Mouse (Mus musculus): ENCODE measurements around the gene Lcn5. TPM values are rescaled to one million over a fixed set of nuclear protein-coding genes. Genes with fewer than 3 reads are reported as not detected.

Lcn5 gene
- polyA plus RNA-seq (2015; fragmentation: Illumina TruSeq; extraction: RNeasy Lipid Tissue Mini Kit (QIAGEN cat#74804); ENCODE audit: insufficient read depth, low read depth, low replicate concordance): not detected

DNA sequence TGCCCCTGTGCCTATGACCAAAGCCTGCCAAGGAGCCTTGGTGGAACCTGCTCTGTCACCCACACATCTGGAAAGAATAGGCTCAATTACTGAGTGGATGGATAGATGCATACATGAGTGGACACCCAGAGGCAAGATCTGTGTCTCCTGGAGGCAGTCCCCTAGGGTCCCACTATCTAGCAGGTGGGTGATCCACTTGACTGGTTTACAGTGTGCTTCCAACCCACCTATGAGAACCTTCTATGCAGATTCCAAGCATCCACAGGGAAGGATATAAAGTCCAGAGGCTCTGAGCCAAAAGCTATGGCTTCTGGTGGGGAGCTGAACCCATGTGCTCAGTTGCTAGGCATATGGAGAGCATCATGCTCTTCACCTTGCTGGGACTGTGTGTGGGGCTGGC lies at the start of gene Lcn5:
Gene Lcn5 (plus strand): TSS at position 301 of the 400 bp plus-strand sequence.

DNA sequence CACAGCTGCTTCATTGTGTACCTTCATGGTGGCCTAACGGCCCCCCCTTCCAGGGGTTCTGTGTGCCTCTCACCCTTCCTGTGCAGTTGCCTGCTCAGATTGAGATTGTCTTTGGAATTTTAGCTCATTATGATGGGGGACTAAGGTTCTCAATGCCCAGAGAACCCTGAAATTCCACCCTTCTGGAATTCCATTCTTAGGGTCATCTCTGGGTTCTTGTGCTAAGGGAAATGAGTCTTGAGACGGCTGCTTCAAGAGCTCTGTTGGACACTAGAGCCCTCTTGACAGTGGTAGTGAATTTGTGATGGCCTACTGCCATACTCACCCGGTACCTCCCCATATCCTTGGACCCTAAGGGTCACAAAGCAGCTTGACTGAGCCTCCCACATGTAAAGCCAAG lies 40.2 kb upstream of the Lcn5 start, which contains the start of gene Ccdc183:
Gene Ccdc183 (minus strand): TSS at position 101 of the 400 bp plus-strand sequence.

DNA sequence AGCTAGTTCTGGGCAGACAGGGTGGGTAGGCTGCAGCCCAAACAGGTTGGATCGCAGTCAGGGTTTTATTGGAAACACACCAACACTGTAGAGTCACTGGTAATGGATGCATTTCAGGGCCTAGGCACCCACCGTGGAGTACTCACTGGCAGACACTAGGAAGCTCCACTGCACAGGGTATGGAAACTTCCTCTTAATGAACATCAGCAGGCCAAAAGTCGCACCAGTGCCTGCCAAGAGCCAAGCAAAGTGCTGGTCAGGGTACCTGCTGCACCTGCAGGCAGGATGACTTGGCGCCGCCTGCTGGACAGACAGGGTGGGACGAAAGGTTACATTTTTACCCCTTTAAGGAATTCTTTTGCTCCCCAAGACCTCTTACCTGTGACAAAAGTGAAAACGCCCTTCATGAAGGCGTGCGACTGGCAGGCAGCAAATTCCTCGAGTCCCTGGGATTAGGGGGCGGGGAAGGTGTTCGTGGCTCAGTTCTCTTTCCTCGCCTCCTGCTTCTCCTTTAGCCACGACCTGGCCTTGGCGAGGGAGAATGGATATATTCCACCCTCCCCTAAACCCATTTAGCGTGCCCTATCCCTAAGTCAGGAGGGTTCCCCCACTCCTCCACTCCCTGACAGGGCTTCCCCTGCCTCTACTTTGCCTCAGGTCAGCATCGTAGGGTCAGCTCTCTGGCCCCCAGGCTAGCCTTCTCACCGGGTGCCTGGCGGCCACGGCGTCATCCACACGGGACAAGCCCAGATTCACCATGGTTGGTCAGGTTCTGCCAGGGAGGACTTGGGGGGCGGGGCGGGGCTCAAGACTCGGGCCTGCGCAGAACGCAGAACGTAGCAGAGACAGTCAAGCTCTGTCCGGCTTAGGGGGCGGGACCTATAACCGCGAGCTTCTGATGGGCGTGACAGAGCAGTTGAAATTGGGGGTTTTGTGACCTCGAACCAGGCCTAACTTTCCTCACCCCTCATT lies 36.2 kb upstream of the Lcn5 start, which contains the start of gene Tmem141:
Gene Tmem141 (minus strand): TSS at position 777 of the 972 bp plus-strand sequence.

DNA sequence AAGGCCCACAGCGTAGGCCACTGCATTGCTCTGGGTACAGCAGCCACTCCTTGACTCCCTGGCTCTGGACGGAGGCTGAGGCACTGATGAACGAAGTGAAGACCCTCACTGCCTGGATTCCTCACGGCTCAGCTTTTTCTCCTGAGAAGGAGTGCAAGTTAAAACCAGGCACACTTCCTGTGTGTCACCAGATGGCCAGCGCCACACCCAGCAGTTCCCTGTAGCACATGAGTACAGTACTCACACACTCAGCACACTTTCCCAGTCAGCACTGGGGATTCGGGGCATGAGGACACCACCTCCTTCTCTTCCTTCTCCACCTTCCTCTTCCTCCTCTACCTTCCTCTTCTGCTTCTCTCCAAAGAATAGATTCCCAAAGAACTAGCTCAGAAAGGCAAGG lies 29.9 kb upstream of the Lcn5 start, which contains the start of gene Fcna:
Gene Fcna (minus strand): TSS at position 220 of the 400 bp plus-strand sequence.

DNA sequence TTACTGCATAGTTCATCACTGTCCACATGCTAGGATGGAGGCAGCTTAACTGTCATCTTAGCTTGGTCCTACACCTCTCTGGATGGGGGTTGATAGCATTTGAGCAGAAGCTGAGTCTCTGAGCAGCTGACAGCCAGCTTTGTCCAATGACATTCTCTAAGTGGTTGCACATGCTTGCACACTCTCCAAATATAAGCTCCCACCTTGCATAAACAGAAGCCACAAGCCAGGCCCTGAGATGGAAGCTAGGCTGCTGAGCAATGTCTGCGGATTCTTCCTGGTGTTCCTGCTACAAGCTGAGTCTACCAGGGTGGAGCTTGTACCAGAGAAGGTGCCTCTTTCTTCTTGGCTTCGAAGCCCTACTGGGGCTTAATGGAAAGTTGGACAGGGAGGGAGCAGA lies 4.8 kb upstream of the Lcn5 start, which contains the start of gene Lcn8:
Gene Lcn8 (plus strand): TSS at position 219 of the 400 bp plus-strand sequence.

DNA sequence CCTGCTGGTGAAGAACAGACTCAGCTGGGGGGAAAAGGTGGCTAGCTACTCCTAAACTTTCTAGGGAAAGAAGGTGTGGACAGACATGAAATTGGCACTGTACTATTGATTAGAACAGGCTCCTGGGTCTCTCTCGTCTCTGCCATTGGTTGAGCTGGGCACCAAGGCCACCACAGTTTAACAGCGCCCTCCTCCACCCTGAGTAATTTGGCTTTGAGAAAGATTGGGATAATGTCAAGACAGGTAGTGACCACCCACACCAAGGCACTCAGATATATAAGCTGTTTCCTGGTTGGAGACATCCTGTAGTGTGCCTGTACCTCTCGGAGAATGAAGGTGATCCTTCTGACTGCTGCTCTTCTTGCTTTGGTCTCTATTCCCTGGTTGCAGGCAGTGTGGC lies 18.7 kb downstream of the Lcn5 start, which contains the start of gene Lcn6:
Gene Lcn6 (plus strand): TSS at position 301 of the 400 bp plus-strand sequence.

DNA sequence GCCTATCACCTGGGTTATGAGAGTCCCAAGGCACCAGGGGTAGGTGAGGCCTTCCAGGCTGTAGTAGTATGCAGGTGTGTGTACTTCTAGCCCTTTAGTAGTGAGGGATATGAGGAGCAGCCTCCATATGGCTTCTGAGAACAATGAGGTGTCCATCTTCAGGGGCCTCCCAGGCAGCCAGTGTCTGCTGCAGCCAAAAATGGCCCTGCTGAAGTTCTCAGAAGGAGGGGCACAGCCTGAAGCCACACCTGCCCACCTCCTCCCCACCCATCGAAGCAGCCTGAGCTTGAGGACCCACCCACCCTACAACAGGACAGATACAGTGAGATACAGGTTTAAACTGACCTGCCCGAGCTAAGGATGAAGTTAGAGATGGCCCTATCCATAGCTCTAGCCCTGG lies 24.7 kb downstream of the Lcn5 start, which contains the start of gene Lcn10:
Gene Lcn10 (plus strand): TSS at position 301 of the 400 bp plus-strand sequence.

DNA sequence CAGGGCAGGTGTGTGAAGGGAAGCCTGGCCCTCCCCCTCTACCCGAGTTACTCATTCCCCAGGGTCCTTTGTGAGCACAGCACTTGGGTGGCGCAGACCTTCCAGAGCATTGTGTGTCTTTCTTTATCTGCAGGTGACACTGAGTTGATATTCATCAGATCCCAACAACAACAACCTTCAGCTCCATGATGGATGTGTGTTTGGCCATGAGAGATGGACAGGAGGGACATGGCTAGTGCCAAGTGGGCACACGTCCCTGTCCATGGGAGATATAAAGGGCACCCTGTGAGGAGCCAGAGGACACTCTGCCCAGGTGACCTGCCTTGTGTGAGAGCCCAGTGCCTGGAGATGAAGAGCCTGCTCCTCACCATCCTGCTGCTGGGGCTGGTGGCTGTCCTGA lies 42.0 kb downstream of the Lcn5 start, which contains the start of gene Obp2a:
Gene Obp2a (plus strand): TSS at position 301 of the 400 bp plus-strand sequence.

DNA sequence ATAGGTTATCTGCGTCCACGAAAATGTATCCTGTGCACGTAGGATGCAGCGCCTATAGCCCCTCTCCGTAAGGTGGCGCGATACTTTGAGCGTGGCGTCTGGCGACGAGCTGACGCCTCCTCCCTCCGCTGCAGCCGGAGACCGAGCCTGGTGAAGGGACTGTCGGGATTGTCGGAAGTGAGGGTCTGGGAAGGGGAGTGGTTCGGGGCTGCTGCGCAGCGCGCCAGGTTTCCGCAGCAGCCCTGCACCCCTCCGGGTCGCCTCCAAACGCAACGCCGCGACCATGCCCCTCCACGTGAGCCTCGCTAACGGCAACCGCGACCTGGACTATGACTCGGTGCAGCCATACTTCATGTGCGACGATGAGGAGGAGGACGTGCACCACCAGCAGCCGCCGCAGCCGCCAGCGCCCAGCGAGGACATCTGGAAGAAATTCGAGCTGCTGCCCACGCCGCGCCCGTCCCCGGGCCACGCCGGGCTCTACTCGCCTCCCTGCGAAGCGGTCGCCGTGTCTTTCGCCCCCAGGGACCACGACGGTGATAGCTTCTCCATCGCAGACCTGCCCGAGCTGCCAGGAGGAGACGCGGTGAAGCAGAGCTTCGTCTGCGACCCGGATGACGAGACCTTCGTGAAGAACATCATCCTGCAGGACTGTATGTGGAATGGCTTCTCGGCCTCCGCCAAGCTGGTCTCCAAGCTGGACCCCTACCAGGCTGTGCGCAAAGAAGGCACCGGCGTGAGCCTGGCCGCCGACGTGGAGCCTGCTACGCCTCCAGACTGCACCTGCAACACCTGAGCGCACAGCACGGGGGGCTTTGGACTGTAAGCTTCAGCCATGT lies 49.1 kb downstream of the Lcn5 start, which contains the start of gene Bmyc:
Gene Bmyc (plus strand): TSS at position 97 of the 839 bp plus-strand sequence.

Other genes starting within 250 kb of the Lcn5 start
- gene Fut7, start 234.7 kb upstream of the Lcn5 start, polyA plus RNA-seq (2015; fragmentation: Illumina TruSeq; extraction: RNeasy Lipid Tissue Mini Kit (QIAGEN cat#74804); ENCODE audit: insufficient read depth, low read depth, low replicate concordance): not detected
- gene Abca2, start 229.2 kb upstream of the Lcn5 start, polyA plus RNA-seq (2015; fragmentation: Illumina TruSeq; extraction: RNeasy Lipid Tissue Mini Kit (QIAGEN cat#74804); ENCODE audit: insufficient read depth, low read depth, low replicate concordance): 12.8 TPM
- gene Clic3, start 201.1 kb upstream of the Lcn5 start, polyA plus RNA-seq (2015; fragmentation: Illumina TruSeq; extraction: RNeasy Lipid Tissue Mini Kit (QIAGEN cat#74804); ENCODE audit: insufficient read depth, low read depth, low replicate concordance): not detected
- gene Paxx, start 196.9 kb upstream of the Lcn5 start, polyA plus RNA-seq (2015; fragmentation: Illumina TruSeq; extraction: RNeasy Lipid Tissue Mini Kit (QIAGEN cat#74804); ENCODE audit: insufficient read depth, low read depth, low replicate concordance): 43.3 TPM
- 2.9 TPM for gene Ptgds, start 187.9 kb upstream of the Lcn5 start, polyA plus RNA-seq (2015; fragmentation: Illumina TruSeq; extraction: RNeasy Lipid Tissue Mini Kit (QIAGEN cat#74804); ENCODE audit: insufficient read depth, low read depth, low replicate concordance)
- gene Lcn12, start 164.0 kb upstream of the Lcn5 start, polyA plus RNA-seq (2015; fragmentation: Illumina TruSeq; extraction: RNeasy Lipid Tissue Mini Kit (QIAGEN cat#74804); ENCODE audit: insufficient read depth, low read depth, low replicate concordance): not detected
- gene Fbxw5, start 157.2 kb upstream of the Lcn5 start, polyA plus RNA-seq (2015; fragmentation: Illumina TruSeq; extraction: RNeasy Lipid Tissue Mini Kit (QIAGEN cat#74804); ENCODE audit: insufficient read depth, low read depth, low replicate concordance): 26.2 TPM
- gene C8g, start 156.2 kb upstream of the Lcn5 start, polyA plus RNA-seq (2015; fragmentation: Illumina TruSeq; extraction: RNeasy Lipid Tissue Mini Kit (QIAGEN cat#74804); ENCODE audit: insufficient read depth, low read depth, low replicate concordance): 1.0 TPM
- 5.1 TPM for gene Traf2, start 111.0 kb upstream of the Lcn5 start, polyA plus RNA-seq (2015; fragmentation: Illumina TruSeq; extraction: RNeasy Lipid Tissue Mini Kit (QIAGEN cat#74804); ENCODE audit: insufficient read depth, low read depth, low replicate concordance)
- gene Edf1, start 100.1 kb upstream of the Lcn5 start, polyA plus RNA-seq (2015; fragmentation: Illumina TruSeq; extraction: RNeasy Lipid Tissue Mini Kit (QIAGEN cat#74804); ENCODE audit: insufficient read depth, low read depth, low replicate concordance): 66.9 TPM
- 2.6 TPM for gene Mamdc4, start 83.1 kb upstream of the Lcn5 start, polyA plus RNA-seq (2015; fragmentation: Illumina TruSeq; extraction: RNeasy Lipid Tissue Mini Kit (QIAGEN cat#74804); ENCODE audit: insufficient read depth, low read depth, low replicate concordance)
- gene Phpt1, start 82.7 kb upstream of the Lcn5 start, polyA plus RNA-seq (2015; fragmentation: Illumina TruSeq; extraction: RNeasy Lipid Tissue Mini Kit (QIAGEN cat#74804); ENCODE audit: insufficient read depth, low read depth, low replicate concordance): 9.9 TPM
- gene Ajm1, start 76.2 kb upstream of the Lcn5 start, polyA plus RNA-seq (2015; fragmentation: Illumina TruSeq; extraction: RNeasy Lipid Tissue Mini Kit (QIAGEN cat#74804); ENCODE audit: insufficient read depth, low read depth, low replicate concordance): 0.63 TPM
- 52.4 TPM for gene Rabl6, start 49.4 kb upstream of the Lcn5 start, polyA plus RNA-seq (2015; fragmentation: Illumina TruSeq; extraction: RNeasy Lipid Tissue Mini Kit (QIAGEN cat#74804); ENCODE audit: insufficient read depth, low read depth, low replicate concordance)
- not detected for gene Ccdc183, start 40.3 kb upstream of the Lcn5 start, polyA plus RNA-seq (2015; fragmentation: Illumina TruSeq; extraction: RNeasy Lipid Tissue Mini Kit (QIAGEN cat#74804); ENCODE audit: insufficient read depth, low read depth, low replicate concordance)
- 9.0 TPM for gene Tmem141, start 35.9 kb upstream of the Lcn5 start, polyA plus RNA-seq (2015; fragmentation: Illumina TruSeq; extraction: RNeasy Lipid Tissue Mini Kit (QIAGEN cat#74804); ENCODE audit: insufficient read depth, low read depth, low replicate concordance)
- 9.0 TPM for gene Fcna, start 29.9 kb upstream of the Lcn5 start, polyA plus RNA-seq (2015; fragmentation: Illumina TruSeq; extraction: RNeasy Lipid Tissue Mini Kit (QIAGEN cat#74804); ENCODE audit: insufficient read depth, low read depth, low replicate concordance)
- not detected for gene Lcn8, start 4.8 kb upstream of the Lcn5 start, polyA plus RNA-seq (2015; fragmentation: Illumina TruSeq; extraction: RNeasy Lipid Tissue Mini Kit (QIAGEN cat#74804); ENCODE audit: insufficient read depth, low read depth, low replicate concordance)
- not detected for gene Lcn6, start 18.8 kb downstream of the Lcn5 start, polyA plus RNA-seq (2015; fragmentation: Illumina TruSeq; extraction: RNeasy Lipid Tissue Mini Kit (QIAGEN cat#74804); ENCODE audit: insufficient read depth, low read depth, low replicate concordance)
- gene Lcn10, start 24.8 kb downstream of the Lcn5 start, polyA plus RNA-seq (2015; fragmentation: Illumina TruSeq; extraction: RNeasy Lipid Tissue Mini Kit (QIAGEN cat#74804); ENCODE audit: insufficient read depth, low read depth, low replicate concordance): not detected
- gene Obp2a, start 42.1 kb downstream of the Lcn5 start, polyA plus RNA-seq (2015; fragmentation: Illumina TruSeq; extraction: RNeasy Lipid Tissue Mini Kit (QIAGEN cat#74804); ENCODE audit: insufficient read depth, low read depth, low replicate concordance): not detected
- gene Bmyc, start 48.8 kb downstream of the Lcn5 start, polyA plus RNA-seq (2015; fragmentation: Illumina TruSeq; extraction: RNeasy Lipid Tissue Mini Kit (QIAGEN cat#74804); ENCODE audit: insufficient read depth, low read depth, low replicate concordance): 5.2 TPM
- gene Obp2b, start 79.1 kb downstream of the Lcn5 start, polyA plus RNA-seq (2015; fragmentation: Illumina TruSeq; extraction: RNeasy Lipid Tissue Mini Kit (QIAGEN cat#74804); ENCODE audit: insufficient read depth, low read depth, low replicate concordance): not detected
- gene Lcn3, start 107.6 kb downstream of the Lcn5 start, polyA plus RNA-seq (2015; fragmentation: Illumina TruSeq; extraction: RNeasy Lipid Tissue Mini Kit (QIAGEN cat#74804); ENCODE audit: insufficient read depth, low read depth, low replicate concordance): not detected
- gene Lcn11, start 119.1 kb downstream of the Lcn5 start, polyA plus RNA-seq (2015; fragmentation: Illumina TruSeq; extraction: RNeasy Lipid Tissue Mini Kit (QIAGEN cat#74804); ENCODE audit: insufficient read depth, low read depth, low replicate concordance): not detected
- gene Gm13539, start 124.3 kb downstream of the Lcn5 start, polyA plus RNA-seq (2015; fragmentation: Illumina TruSeq; extraction: RNeasy Lipid Tissue Mini Kit (QIAGEN cat#74804); ENCODE audit: insufficient read depth, low read depth, low replicate concordance): not detected
- not detected for gene Glt6d1, start 157.9 kb downstream of the Lcn5 start, polyA plus RNA-seq (2015; fragmentation: Illumina TruSeq; extraction: RNeasy Lipid Tissue Mini Kit (QIAGEN cat#74804); ENCODE audit: insufficient read depth, low read depth, low replicate concordance)
- not detected for gene Lcn9, start 165.2 kb downstream of the Lcn5 start, polyA plus RNA-seq (2015; fragmentation: Illumina TruSeq; extraction: RNeasy Lipid Tissue Mini Kit (QIAGEN cat#74804); ENCODE audit: insufficient read depth, low read depth, low replicate concordance)
- not detected for gene Sohlh1, start 189.3 kb downstream of the Lcn5 start, polyA plus RNA-seq (2015; fragmentation: Illumina TruSeq; extraction: RNeasy Lipid Tissue Mini Kit (QIAGEN cat#74804); ENCODE audit: insufficient read depth, low read depth, low replicate concordance)
- gene Kcnt1, start 205.8 kb downstream of the Lcn5 start, polyA plus RNA-seq (2015; fragmentation: Illumina TruSeq; extraction: RNeasy Lipid Tissue Mini Kit (QIAGEN cat#74804); ENCODE audit: insufficient read depth, low read depth, low replicate concordance): 0.18 TPM